Mouse (Mus musculus) thymus, adult 2 months (tissue): ENCODE results near the gene Tcfl5. TPM values are rescaled to one million over a fixed set of nuclear protein-coding genes. Genes with fewer than 3 reads are reported as not detected.

Experiments
- DNase-seq: peaks from one replicate; pipeline ENCODE4 v3.0.0; 2021
- H3K27ac ChIP-seq: fragments of 200-500 bp; 2 replicates; pipeline ENCODE4 v1.5.1; 2012; ENCODE audit warnings: low read length, control low read depth; ENCODE audit not compliant: control insufficient read depth, insufficient read depth
- H3K27me3 ChIP-seq: fragments of 200-500 bp; 2 replicates; pipeline ENCODE4 v1.6.1; 2012; ENCODE audit warnings: mild to moderate bottlenecking, low read length, moderate library complexity, mixed read lengths; ENCODE audit not compliant: control insufficient read depth, insufficient read depth
- H3K36me3 ChIP-seq: fragments of 200-500 bp; 2 replicates; pipeline ENCODE4 v1.6.1; 2012; ENCODE audit warnings: mild to moderate bottlenecking, low read length, moderate library complexity; ENCODE audit not compliant: control insufficient read depth, insufficient read depth
- H3K4me1 ChIP-seq: fragments of 200-500 bp; replicated peaks from 2 replicates; pipeline ENCODE4 v1.6.1; 2012; ENCODE audit warnings: low read length; ENCODE audit not compliant: control insufficient read depth, insufficient read depth
- H3K4me3 ChIP-seq: fragments of 200-500 bp; 2 replicates; pipeline ENCODE4 v1.5.1; 2012; ENCODE audit warnings: mild to moderate bottlenecking, low read length, control low read depth, moderate library complexity; ENCODE audit not compliant: control insufficient read depth, insufficient read depth
- CTCF ChIP-seq: fragments of 200-500 bp; IDR thresholded peaks from 2 replicates; pipeline ENCODE4 v1.5.1; 2012; ENCODE audit warnings: mild to moderate bottlenecking, control low read depth, low read length, moderate library complexity, borderline replicate concordance; ENCODE audit not compliant: control insufficient read depth, poor library complexity, insufficient read depth; ENCODE audit errors: extremely low read depth
- POLR2A ChIP-seq: fragments of 200-500 bp; IDR thresholded peaks from 2 replicates; pipeline ENCODE4 v1.6.1; 2012; ENCODE audit warnings: mild to moderate bottlenecking, low read length, control low read depth, moderate library complexity; ENCODE audit not compliant: control insufficient read depth, poor library complexity, insufficient read depth; ENCODE audit errors: extremely low read depth
- WGBS: fragments of 180-500 bp; shearing (Covaris S2); methylation state at CpG from one replicate; pipeline ENCODE4 v1.1.7; 2018; 5-methylcytosine and 5-hydroxymethylcytosine counted together
- polyA plus RNA-seq: library from polyadenylated mRNA; depleted of rRNA; stranded (reverse); fragments of >200 nt; gene quantifications from 2 replicates; pipeline ENCODE4 v1.2.3, GENCODE M21; 2012

Tcfl5 gene
- polyA plus RNA-seq, 1 experiment = 0.09 TPM

DNA sequence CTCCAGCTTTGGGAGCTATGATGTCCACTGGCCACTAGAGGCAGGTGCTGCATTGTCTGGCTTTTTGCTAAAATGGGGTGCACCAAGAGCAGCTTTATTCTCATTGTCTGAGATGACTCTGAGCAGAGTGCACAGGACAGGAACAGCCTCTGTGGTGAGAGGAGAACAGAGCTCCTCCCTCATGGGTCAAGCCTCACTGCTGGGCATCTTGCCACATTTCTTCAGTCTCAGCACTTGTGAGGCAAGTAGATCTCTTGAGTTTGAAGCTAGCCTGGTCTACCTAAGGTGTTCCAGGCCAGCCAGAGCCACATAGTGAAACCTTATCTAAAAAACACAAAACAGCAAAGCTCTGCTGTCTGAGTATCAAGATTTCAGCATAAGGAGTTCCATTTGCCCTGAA lies 4.3 kb upstream of the Tcfl5 start:
- no peaks in the 10 kb centered on the region for H3K36me3 ChIP-seq
- no peak for TF ChIP-seq CTCF
- TF ChIP-seq POLR2A = no peak
- no peaks in the 10 kb centered on the region for H3K4me1 ChIP-seq
- no peak overlapping the region for H3K27ac ChIP-seq
- no peak overlapping the region for H3K4me3 ChIP-seq
- peaks cover 3% of the 10 kb centered on the region; the same call in 1 of the 2 replicates for H3K27me3 ChIP-seq
- DNase-seq = no peak

DNA sequence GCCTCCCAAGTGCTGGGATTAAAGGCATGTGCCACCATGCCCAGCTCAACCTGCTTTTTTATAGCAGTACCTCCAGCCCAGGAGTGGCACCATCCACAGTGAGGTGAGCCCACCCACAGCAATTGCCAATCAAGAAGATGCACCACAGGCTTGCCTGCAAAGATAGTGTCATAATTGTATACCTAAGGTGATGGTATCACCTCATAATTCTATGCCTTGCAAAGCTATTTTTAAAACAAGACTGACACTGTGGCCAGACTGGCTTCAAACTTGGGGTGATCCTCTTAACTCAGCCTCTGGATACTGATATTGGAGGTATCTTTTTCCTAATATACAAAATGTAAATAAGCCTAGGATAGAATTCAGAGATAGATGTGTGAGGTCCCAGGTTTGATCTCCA lies 1.1 kb upstream of the Tcfl5 start:
- peaks cover 6% of the 10 kb centered on the region for H3K27me3 ChIP-seq
- no peaks in the 10 kb centered on the region for H3K36me3 ChIP-seq
- no peak overlapping the region for H3K27ac ChIP-seq
- H3K4me3 ChIP-seq = no peak overlapping the region
- no peak for DNase-seq
- no peaks in the 10 kb centered on the region for H3K4me1 ChIP-seq
- TF ChIP-seq POLR2A = no peak
- no peak for TF ChIP-seq CTCF

DNA sequence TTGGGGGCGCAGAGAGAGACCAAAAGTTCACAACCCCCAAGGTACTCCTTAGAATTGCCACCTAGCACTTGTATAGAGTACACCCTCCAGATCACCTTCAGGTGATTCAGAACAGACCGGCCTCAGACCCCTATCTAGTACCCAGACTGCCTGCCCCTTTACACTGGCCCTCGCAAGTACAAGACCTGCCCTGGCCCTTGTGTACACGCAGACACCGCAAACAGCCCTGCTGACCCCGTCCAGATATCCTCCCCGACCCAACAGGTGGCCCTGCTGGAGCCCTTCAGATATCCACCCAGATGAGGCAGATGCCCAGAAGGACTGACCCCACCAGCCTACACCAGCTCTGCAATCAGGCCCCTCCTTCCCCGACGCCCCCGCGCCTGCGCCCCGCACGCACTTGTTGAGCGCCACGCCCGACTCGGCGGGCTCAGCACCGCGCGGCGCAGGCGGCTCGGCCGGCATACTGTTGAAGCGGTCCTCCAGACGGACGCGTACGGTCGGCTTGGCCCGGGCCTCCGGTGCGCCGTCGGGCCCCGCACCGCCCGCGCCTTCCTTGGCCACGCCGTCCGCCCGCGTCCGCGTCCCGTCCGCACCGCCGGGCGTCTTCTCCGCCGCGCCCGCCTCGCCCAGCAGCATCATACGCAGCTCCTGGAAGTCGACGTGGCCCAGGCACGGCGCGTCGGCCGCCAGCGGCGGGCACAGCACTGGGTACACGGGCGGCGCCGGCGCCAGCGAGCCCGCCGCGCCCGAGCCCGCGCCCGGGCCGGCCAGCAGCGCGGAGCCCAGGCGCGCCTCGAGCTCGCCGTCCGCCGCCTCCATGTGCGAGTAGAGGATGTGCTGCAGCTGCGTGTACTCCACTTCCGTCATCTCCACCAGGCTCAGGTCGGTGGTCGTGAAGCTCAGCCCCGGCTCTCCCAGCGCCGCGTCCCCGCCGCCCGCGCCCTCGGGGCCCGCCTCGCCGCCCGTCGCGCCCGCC lies 643 bp downstream of the Tcfl5 start:
- Histone ChIP-seq H3K27ac (no peak overlapping the region), H3K4me3 (no peak overlapping the region), H3K4me1 (no peaks in the 10 kb centered on the region), H3K36me3 (no peaks in the 10 kb centered on the region), H3K27me3 (peaks cover 6% of the 10 kb centered on the region)
- 25% methylated on average over 112 of the region's 112 CpGs for WGBS
- DNase-seq = no peak
- no peak for TF ChIP-seq POLR2A
- TF ChIP-seq CTCF = no peak

DNA sequence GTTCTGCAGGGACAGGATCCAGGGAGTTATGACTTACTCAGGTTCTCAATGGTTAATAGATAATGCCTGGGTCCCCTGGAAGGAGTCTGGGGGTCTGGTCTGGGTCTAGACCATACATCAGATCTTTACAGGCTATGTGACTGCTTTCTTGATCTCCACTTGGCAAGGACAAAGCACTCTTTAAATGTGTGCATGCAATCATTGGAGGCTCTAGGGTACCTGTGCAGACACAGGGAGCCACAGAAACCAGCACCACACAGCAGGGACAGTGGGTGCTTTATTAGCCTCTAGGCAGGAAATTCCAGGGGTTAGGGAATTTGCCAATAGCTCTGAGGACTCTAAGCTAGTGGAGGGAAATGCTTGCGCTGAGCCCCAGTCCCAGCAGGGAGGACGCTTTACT lies 30.6 kb downstream of the Tcfl5 start:
- no peak for DNase-seq
- H3K4me1 ChIP-seq = no peaks in the 10 kb centered on the region
- no peaks in the 10 kb centered on the region for H3K27me3 ChIP-seq
- H3K27ac ChIP-seq = no peak overlapping the region
- TF ChIP-seq CTCF (no peak), POLR2A (no peak)
- WGBS = 83% methylated on average over 2 of the region's 2 CpGs
- H3K36me3 ChIP-seq = no peaks in the 10 kb centered on the region
- no peak overlapping the region for H3K4me3 ChIP-seq

DNA sequence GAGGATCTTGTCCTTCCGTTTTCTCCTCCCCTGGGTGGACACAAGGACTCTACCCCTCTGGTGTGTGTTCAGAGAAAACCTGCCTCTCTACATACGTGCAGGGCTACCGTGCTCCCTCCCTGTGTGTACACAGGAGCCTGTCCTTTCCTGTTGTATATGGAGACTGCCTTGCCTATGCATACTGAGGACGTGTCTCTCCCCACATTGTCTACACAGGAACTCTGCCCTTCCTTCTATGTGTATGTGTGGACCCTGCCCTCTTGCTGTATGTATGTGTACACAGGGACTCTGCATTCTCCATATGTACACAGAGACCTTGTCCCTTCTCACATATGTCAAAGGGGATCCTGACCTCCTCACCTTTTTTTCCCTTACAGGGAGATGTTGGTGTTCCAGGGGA lies 32.2 kb downstream of the Tcfl5 start:
- Histone ChIP-seq H3K27ac (no peak overlapping the region), H3K36me3 (no peaks in the 10 kb centered on the region), H3K27me3 (no peaks in the 10 kb centered on the region), H3K4me1 (no peaks in the 10 kb centered on the region), H3K4me3 (no peak overlapping the region)
- no peak for DNase-seq
- 87% methylated on average over 4 of the region's 4 CpGs for WGBS
- TF ChIP-seq CTCF = no peak
- TF ChIP-seq POLR2A = no peak

DNA sequence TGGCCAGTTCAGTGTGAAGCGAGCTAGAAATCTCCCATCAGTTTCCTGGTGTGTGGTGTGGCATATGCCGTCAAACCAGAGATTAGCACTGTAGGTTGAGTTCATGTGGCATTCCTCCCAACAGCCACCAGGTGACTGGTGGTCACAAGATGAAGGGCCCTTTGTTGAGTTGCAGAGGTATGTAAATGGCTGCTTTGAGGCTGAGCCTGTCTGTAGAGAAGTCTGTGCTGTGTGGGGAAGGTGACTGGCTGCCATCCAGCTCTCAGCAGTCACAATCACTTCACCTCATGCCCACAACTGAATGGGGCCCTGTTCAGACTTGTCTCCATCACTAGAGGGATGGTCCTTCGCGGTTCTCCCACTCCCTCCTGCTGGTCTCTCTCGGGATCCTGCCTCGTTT lies 37.7 kb downstream of the Tcfl5 start:
- DNase-seq = no peak
- Histone ChIP-seq H3K4me3 (no peak overlapping the region), H3K27me3 (no peaks in the 10 kb centered on the region), H3K36me3 (no peaks in the 10 kb centered on the region), H3K27ac (no peak overlapping the region), H3K4me1 (no peaks in the 10 kb centered on the region)
- 60% methylated on average over 6 of the region's 6 CpGs for WGBS
- TF ChIP-seq CTCF (no peak), POLR2A (no peak)
